In the genomic region with DNA sequence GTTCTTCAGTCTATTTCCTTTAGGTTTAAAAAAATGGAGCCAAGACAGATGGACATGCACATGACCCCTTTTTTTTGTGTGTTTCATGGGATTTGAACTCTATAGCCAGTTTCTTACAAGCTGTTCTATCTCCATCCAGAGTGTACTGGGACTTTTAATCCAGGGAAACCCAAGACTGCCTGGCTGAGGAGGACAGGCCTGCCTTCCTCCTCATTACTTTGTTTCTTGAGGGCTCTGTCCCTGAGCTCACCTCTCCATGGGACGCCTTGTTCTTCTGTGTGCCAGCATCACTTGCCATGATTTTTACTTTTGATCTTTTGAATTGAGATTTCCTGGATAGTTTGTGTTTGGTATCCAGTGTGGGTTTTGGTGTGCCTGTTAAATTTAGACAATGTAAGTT, we compare ENCODE assay signal across 9 mouse cellular contexts. TPM values are rescaled to one million over a fixed set of nuclear protein-coding genes. Genes with fewer than 3 reads are reported as not detected.
DNase-seq lines count a peak whose midpoint lies in the region; ATAC-seq and TF ChIP-seq lines count a peak whose summit lies in the region.
"Had no signal": no experiment of that assay in that cellular context is flagged by ENCODE, and none has a peak within 500 bp of the region (broad histone marks: within the 10 kb centered on the region; RNA-seq: fewer than 3 reads in every experiment).

No protein-coding gene starts in this region.

- H3K4me1 ChIP-seq in E14TG2a.4 (replicated peaks; ENCODE audit: low read depth, low read length): peaks cover 66% of the 10 kb centered on the region
- H3K4me1 ChIP-seq in heart, postnatal 0 days (ENCODE audit: control insufficient read depth, insufficient read depth): peaks cover 11% of the 10 kb centered on the region; the same call in 1 of the 2 replicates

- H3K79me2 ChIP-seq in macrophage (ENCODE audit: inconsistent target): peaks cover 60% of the 10 kb centered on the region

- peak; percentile 68 for DNase-seq in heart, adult 11 months
- DNase-seq in heart, adult 9 months (ENCODE audit: low spot score in 2 of 2): no peak
- DNase-seq in heart, postnatal 0 days (ENCODE audit: low spot score): no peak
- DNase-seq in left cerebral cortex, adult 8-10 months (ENCODE audit: low spot score in 2 of 2): no peak
- no peak for DNase-seq in right cerebral cortex, postnatal 4 days
- DNase-seq in T-cell, adult 2 months (ENCODE audit: low spot score): no peak
- DNase-seq: cerebellum, adult 18-20 months had no signal

- 55% methylated on average over 1 of the region's 1 CpGs for WGBS in heart, postnatal 0 days
- WGBS in macrophage (ENCODE audit: missing documents): 86% methylated on average over 1 of the region's 1 CpGs

- H3K9ac ChIP-seq in heart, postnatal 0 days (replicated peaks; ENCODE audit: low read depth, low read length): peak overlapping the region; percentile 98; the same call in 1 of the 2 replicates

- TF ChIP-seq CTCF in E14TG2a.4 (conservative IDR thresholded peaks at IDR 0.05; ENCODE audit: low read length): no peak
- TF ChIP-seq CTCF in heart, postnatal 0 days (IDR thresholded peaks at IDR 0.05; ENCODE audit: low read depth): no peak

- H3K4me3 ChIP-seq in E14TG2a.4 (replicated peaks; ENCODE audit: low read length): peak overlapping the region; percentile 91
- peak overlapping the region; percentile 100 for H3K4me3 ChIP-seq in heart, postnatal 0 days (ENCODE audit: low read depth, low read length)
- peak overlapping the region; percentile 74 for H3K4me3 ChIP-seq in macrophage (ENCODE audit: inconsistent target)

- no peak for ATAC-seq in heart, postnatal 0 days (ENCODE audit: insufficient read depth, low read depth)

- H3K27me3 ChIP-seq in E14TG2a.4 (ENCODE audit: insufficient read depth, low read length): no peaks in the 10 kb centered on the region
- no peaks in the 10 kb centered on the region for H3K27me3 ChIP-seq in heart, postnatal 0 days (ENCODE audit: control insufficient read depth, insufficient read depth, low read length)

- no peaks in the 10 kb centered on the region for H3K9me3 ChIP-seq in E14TG2a.4 (ENCODE audit: low read length)
- H3K9me3 ChIP-seq in heart, postnatal 0 days (replicated peaks; ENCODE audit: control insufficient read depth, low read length): no peaks in the 10 kb centered on the region

- H3K36me3 ChIP-seq in E14TG2a.4 (ENCODE audit: insufficient read depth, low read length) (peaks cover 31% of the 10 kb centered on the region), macrophage (ENCODE audit: inconsistent target) (no peaks in the 10 kb centered on the region)
- H3K36me3 ChIP-seq in heart, postnatal 0 days (replicated peaks; ENCODE audit: control insufficient read depth, insufficient read depth, low read length): no peaks in the 10 kb centered on the region

- peak overlapping the region; percentile 72 for H3K4me2 ChIP-seq in heart, postnatal 0 days (ENCODE audit: low read depth, low read length)

- H3K27ac ChIP-seq in heart, postnatal 0 days (ENCODE audit: low read depth): 0 out of 2 replicates have a peak overlapping the region, but pooled peaks have one; percentile 100
- peak overlapping the region; percentile 90 for H3K27ac ChIP-seq in macrophage

- TF ChIP-seq EP300 in heart, postnatal 0 days (IDR thresholded peaks at IDR 0.05; ENCODE audit: low read depth): no peak

RNA-seq across cellular contexts. Expression of gene Papola, which starts 1.6 kb away (rescaled TPM):
- total RNA-seq in heart, postnatal 0 days (2014; rRNA removed; ENCODE audit: low replicate concordance): 78.4 and 110 TPM in 2 replicates
- polyA plus RNA-seq in heart, postnatal 0 days (2015; fragmentation: Nextera tagmentation; extraction: Ambion mirVana): 118 and 124 TPM in 2 replicates
- total RNA-seq in macrophage (2018; cell fraction: chromatin; rRNA removed): 100 to 1,000 TPM; 224 to 433 (median 311) TPM
- total RNA-seq in macrophage (2018; cell fraction: cytosol; rRNA removed): 100 to 1,000 TPM; 130 to 170 (median 150) TPM
- total RNA-seq in macrophage (2018; cell fraction: nucleus; rRNA removed): 100 to 1,000 TPM; 162 to 313 (median 215) TPM
- polyA plus RNA-seq in macrophage (2018): 86.0 to 118 TPM (median 97.4 TPM) in 3 replicates
- 100 to 1,000 TPM; 117 to 139 (median 131) TPM for total RNA-seq in left cerebral cortex, adult 8-10 months (2022)
